Mouse (Mus musculus): ENCODE results near the gene Caln1.

DNA sequence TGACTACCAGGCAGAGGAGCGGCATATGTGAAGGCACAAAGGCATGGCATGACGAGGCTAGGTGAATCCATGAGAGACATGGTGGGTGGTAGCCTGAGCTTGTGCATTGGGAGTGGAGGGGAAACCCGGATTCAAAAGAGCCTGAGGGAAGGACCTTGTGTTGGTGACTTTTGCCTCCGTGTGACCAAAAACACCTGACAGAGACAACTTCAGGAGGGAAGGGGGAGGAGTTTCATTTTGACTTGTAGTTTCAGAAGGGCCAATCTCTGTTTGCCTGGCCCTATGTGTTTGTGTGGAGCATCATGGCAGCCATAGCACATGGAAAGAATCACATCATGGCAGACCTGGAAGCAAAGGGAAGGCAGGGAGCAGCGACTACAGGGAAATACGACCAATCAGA lies 479.3 kb downstream of the Caln1 start:
- TF ChIP-seq CTCF (IDR thresholded peaks at IDR 0.05; ENCODE audit: insufficient read depth, low read length) (no peak), POLR2A (IDR thresholded peaks at IDR 0.05; ENCODE audit: borderline replicate concordance, extremely low read depth, low read depth, low read length) (no peak)

Measured in lung, adult 2 months (tissue).